Mouse (Mus musculus): Measurements from ENCODE around the gene Olfr1513.

- TF ChIP-seq GATA1 (IDR thresholded peaks at IDR 0.05; ENCODE audit: borderline replicate concordance, low read length) (no peak), FLI1 (IDR thresholded peaks at IDR 0.05; ENCODE audit: low read length) (no peak)
Measured at GRCm38 (mm10) chr14:52325890-52326289, 30.3 kb downstream of the Olfr1513 start.

Data from megakaryocyte, embryonic 14.5 days (primary cell).